Mouse (Mus musculus) forebrain, embryonic 10.5 days (tissue): Measurements from ENCODE around the gene Clca3b. TPM values are rescaled to one million over a fixed set of nuclear protein-coding genes. Genes with fewer than 3 reads are reported as not detected.
"Not testable (repeated sequence)": the region's sequence is repeated elsewhere in the genome, so short reads cannot be mapped to it uniquely, and the experiment has no call there.

ENCODE experiments used
- DNase-seq: peaks from one replicate; pipeline ENCODE4 v3.0.0-alpha.2; 2017; ENCODE audit warnings: low spot score; ENCODE audit errors: extremely low spot score
- H3K27ac ChIP-seq: fragments of 300-500 bp; sonication (generic); 2 replicates; pipeline ENCODE4 v1.5.1; 2016; ENCODE audit warnings: mild to moderate bottlenecking
- H3K27me3 ChIP-seq: fragments of 300-500 bp; sonication (generic); 2 replicates; pipeline ENCODE4 v1.6.1; 2016; ENCODE audit warnings: mild to moderate bottlenecking; ENCODE audit not compliant: poor library complexity, severe bottlenecking
- H3K36me3 ChIP-seq: fragments of 300-500 bp; sonication (generic); replicated peaks from 2 replicates; pipeline ENCODE4 v1.6.1; 2016; ENCODE audit warnings: mild to moderate bottlenecking, moderate library complexity
- H3K4me1 ChIP-seq: fragments of 300-500 bp; sonication (generic); 2 replicates; pipeline ENCODE4 v1.6.1; 2016
- H3K4me3 ChIP-seq: fragments of 300-500 bp; sonication (generic); 2 replicates; pipeline ENCODE4 v1.5.1; 2016; ENCODE audit warnings: mild to moderate bottlenecking, moderate library complexity
- H3K9me3 ChIP-seq: fragments of 300-500 bp; sonication (generic); 2 replicates; pipeline ENCODE4 v1.6.1; 2016; ENCODE audit warnings: mild to moderate bottlenecking, moderate library complexity
- WGBS: fragments of 180-500 bp; shearing (Covaris S2); methylation state at CpG from one replicate; pipeline ENCODE4 v1.1.7; 2016; 5-methylcytosine and 5-hydroxymethylcytosine counted together
- polyA plus RNA-seq: library from polyadenylated mRNA; unstranded; fragments of >200 nt; fragmentation: Nextera tagmentation; extraction: Ambion mirVana; gene quantifications from 2 replicates; pipeline ENCODE4 v1.2.1, GENCODE M21; 2016

Gene Clca3b
- polyA plus RNA-seq = not detected in 2 replicates

- H3K9me3 ChIP-seq, H3K27me3 ChIP-seq, H3K27ac ChIP-seq, H3K4me1 ChIP-seq, H3K4me3 ChIP-seq, DNase-seq, H3K36me3 ChIP-seq: not testable (repeated sequence)
- WGBS = 90% methylated on average over 9 of the region's 9 CpGs
These were observed at the start of gene Clca3b for GRCm38 (mm10) chr3:144849014-144849556. Gene Clca3b (minus strand): TSS chr3:144849357.

GRCm38 (mm10) chr3:144897042-144897678 lies 48.0 kb upstream of the Clca3b start:
- H3K4me1 ChIP-seq = no peaks in the 10 kb centered on the region
- 83% methylated on average over 2 of the region's 2 CpGs for WGBS

GRCm38 (mm10) chr3:144890246-144890758 lies 41.1 kb upstream of the Clca3b start:
- Histone ChIP-seq H3K4me3 (no peak overlapping the region), H3K36me3 (no peaks in the 10 kb centered on the region), H3K9me3 (no peaks in the 10 kb centered on the region), H3K4me1 (no peaks in the 10 kb centered on the region), H3K27me3 (no peaks in the 10 kb centered on the region), H3K27ac (no peak overlapping the region)
- WGBS = 64% methylated on average over 2 of the region's 2 CpGs
- DNase-seq = no peak

More at GRCm38 (mm10) chr3:144897042-144897678, 48.0 kb upstream of the Clca3b start:
- Histone ChIP-seq H3K27me3 (no peaks in the 10 kb centered on the region), H3K36me3 (no peaks in the 10 kb centered on the region), H3K4me3 (no peak overlapping the region), H3K9me3 (no peaks in the 10 kb centered on the region), H3K27ac (no peak overlapping the region)
- DNase-seq = no peak

GRCm38 (mm10) chr3:144886957-144887356 lies 37.8 kb upstream of the Clca3b start:
- H3K36me3 ChIP-seq = no peaks in the 10 kb centered on the region
- DNase-seq = no peak
- no peaks in the 10 kb centered on the region for H3K9me3 ChIP-seq
- no peaks in the 10 kb centered on the region for H3K4me1 ChIP-seq
- no peak overlapping the region for H3K27ac ChIP-seq
- H3K4me3 ChIP-seq = no peak overlapping the region
- no peaks in the 10 kb centered on the region for H3K27me3 ChIP-seq

- not testable (repeated sequence) for DNase-seq, H3K27me3 ChIP-seq, H3K4me3 ChIP-seq, H3K27ac ChIP-seq, H3K36me3 ChIP-seq, H3K4me1 ChIP-seq, H3K9me3 ChIP-seq
- 50% methylated on average over 4 of the region's 4 CpGs for WGBS
These were observed 22.9 kb upstream of the Clca3b start for GRCm38 (mm10) chr3:144872012-144872411.

GRCm38 (mm10) chr3:144849584-144849983 lies 427 bp upstream of the Clca3b start:
- no peaks in the 10 kb centered on the region for H3K9me3 ChIP-seq
- DNase-seq = no peak
- no peaks in the 10 kb centered on the region for H3K27me3 ChIP-seq
- no peaks in the 10 kb centered on the region for H3K4me1 ChIP-seq
- no peak overlapping the region for H3K27ac ChIP-seq
- H3K4me3 ChIP-seq = no peak overlapping the region
- WGBS = 87% methylated on average over 4 of the region's 4 CpGs
- H3K36me3 ChIP-seq = no peaks in the 10 kb centered on the region

GRCm38 (mm10) chr3:144827257-144827656 lies 21.9 kb downstream of the Clca3b start:
- H3K27ac ChIP-seq = no peak overlapping the region
- no peak overlapping the region for H3K4me3 ChIP-seq
- no peaks in the 10 kb centered on the region for H3K36me3 ChIP-seq
- DNase-seq = no peak
- no peaks in the 10 kb centered on the region for H3K4me1 ChIP-seq
- H3K27me3 ChIP-seq = no peaks in the 10 kb centered on the region
- 94% methylated on average over 6 of the region's 6 CpGs for WGBS
- no peaks in the 10 kb centered on the region for H3K9me3 ChIP-seq

- 27% methylated on average over 10 of the region's 10 CpGs for WGBS
- Histone ChIP-seq H3K27me3 (no peaks in the 10 kb centered on the region), H3K36me3 (no peaks in the 10 kb centered on the region), H3K27ac (no peak overlapping the region), H3K9me3 (no peaks in the 10 kb centered on the region), H3K4me1 (no peaks in the 10 kb centered on the region), H3K4me3 (no peak overlapping the region)
- peak; percentile 62 for DNase-seq
These were observed 24.0 kb downstream of the Clca3b start for GRCm38 (mm10) chr3:144825151-144825550.

GRCm38 (mm10) chr3:144823331-144823730 lies 25.8 kb downstream of the Clca3b start:
- Histone ChIP-seq H3K4me3 (no peak overlapping the region), H3K36me3 (no peaks in the 10 kb centered on the region), H3K9me3 (no peaks in the 10 kb centered on the region), H3K27me3 (no peaks in the 10 kb centered on the region), H3K27ac (no peak overlapping the region), H3K4me1 (no peaks in the 10 kb centered on the region)
- no peak for DNase-seq
- WGBS = 80% methylated on average over 5 of the region's 5 CpGs

- Histone ChIP-seq H3K36me3 (no peaks in the 10 kb centered on the region), H3K4me1 (no peaks in the 10 kb centered on the region), H3K27ac (no peak overlapping the region), H3K9me3 (no peaks in the 10 kb centered on the region), H3K27me3 (no peaks in the 10 kb centered on the region), H3K4me3 (no peak overlapping the region)
- no peak for DNase-seq
- 90% methylated on average over 1 of the region's 1 CpGs for WGBS
These were observed 28.5 kb downstream of the Clca3b start for GRCm38 (mm10) chr3:144820632-144821031.

GRCm38 (mm10) chr3:144819219-144819618 lies 29.9 kb downstream of the Clca3b start, which contains the start of gene Clca3a2:
Gene Clca3a2 (minus strand): TSS chr3:144819494.
- H3K27ac ChIP-seq, DNase-seq, H3K27me3 ChIP-seq, H3K4me3 ChIP-seq, H3K36me3 ChIP-seq, H3K9me3 ChIP-seq, H3K4me1 ChIP-seq: not testable (repeated sequence)
- 84% methylated on average over 6 of the region's 6 CpGs for WGBS

- DNase-seq, H3K4me1 ChIP-seq, H3K4me3 ChIP-seq, H3K27me3 ChIP-seq, H3K27ac ChIP-seq, H3K36me3 ChIP-seq, H3K9me3 ChIP-seq: not testable (repeated sequence)
- WGBS = 92% methylated on average over 6 of the region's 6 CpGs
These were observed 35.8 kb downstream of the Clca3b start for GRCm38 (mm10) chr3:144813336-144813735.

- Histone ChIP-seq H3K36me3 (no peaks in the 10 kb centered on the region), H3K4me1 (no peaks in the 10 kb centered on the region), H3K4me3 (no peak overlapping the region), H3K27me3 (no peaks in the 10 kb centered on the region), H3K9me3 (no peaks in the 10 kb centered on the region), H3K27ac (no peak overlapping the region)
- no peak for DNase-seq
- WGBS = 30% methylated on average over 3 of the region's 3 CpGs
These were observed 37.3 kb downstream of the Clca3b start for GRCm38 (mm10) chr3:144811821-144812220.
